Mouse (Mus musculus) CH12.LX (cell line): ENCODE measurements around the gene Gm45785.

Source experiments
- CHD2 ChIP-seq: IDR thresholded peaks from 2 replicates; pipeline ENCODE4 v1.6.1; 2011; ENCODE audit warnings: low read length, improper control_type of control experiment
- CTCF ChIP-seq, 2 experiments: IDR thresholded peaks in 1 of 2; conservative IDR thresholded peaks in 1 of 2; 2 replicates each; pipeline ENCODE4 v1.5.1; 2011 to 2012; ENCODE audit warnings: low read depth in 2 of 2, low read length in 2 of 2, improper control_type of control experiment in 1 of 2, inconsistent platforms in 1 of 2, mild to moderate bottlenecking in 1 of 2, moderate library complexity in 1 of 2
- HCFC1 ChIP-seq: IDR thresholded peaks from 2 replicates; pipeline ENCODE4 v1.6.1; 2012; ENCODE audit warnings: low read depth, mild to moderate bottlenecking, inconsistent platforms, low read length, improper control_type of control experiment
- KAT2A ChIP-seq: IDR thresholded peaks from 2 replicates; pipeline ENCODE4 v1.6.1; 2012; ENCODE audit warnings: low read length, improper control_type of control experiment, inconsistent platforms; ENCODE audit not compliant: insufficient replicate concordance
- MAX ChIP-seq: IDR thresholded peaks from 2 replicates; pipeline ENCODE4 v1.6.1; 2011; ENCODE audit warnings: low read length, improper control_type of control experiment
- MYC ChIP-seq: IDR thresholded peaks from 2 replicates; pipeline ENCODE4 v1.6.1; 2011; ENCODE audit warnings: low read depth, mild to moderate bottlenecking, improper control_type of control experiment, low read length
- NELFE ChIP-seq: IDR thresholded peaks from 2 replicates; pipeline ENCODE4 v1.6.1; 2011; ENCODE audit warnings: low read depth, low read length, improper control_type of control experiment
- POLR2A ChIP-seq: IDR thresholded peaks from 2 replicates; pipeline ENCODE4 v1.6.1; 2011; ENCODE audit warnings: low read depth, mild to moderate bottlenecking, improper control_type of control experiment, low read length
- RCOR1 ChIP-seq: conservative IDR thresholded peaks from 2 replicates; pipeline ENCODE4 v1.6.1; 2012; ENCODE audit warnings: low read depth, mild to moderate bottlenecking, inconsistent platforms, low read length, improper control_type of control experiment
- USF1 ChIP-seq: IDR thresholded peaks from 2 replicates; pipeline ENCODE4 v1.6.1; 2014; ENCODE audit warnings: low read depth, mild to moderate bottlenecking, inconsistent platforms, low read length, improper control_type of control experiment
- ZNF384 ChIP-seq: IDR thresholded peaks from 2 replicates; pipeline ENCODE4 v1.6.1; 2012; ENCODE audit warnings: low read depth, low read length, improper control_type of control experiment, inconsistent platforms

GRCm38 (mm10) chr7:140899121-140899520 is 43.0 kb upstream of the Gm45785 start:
- no peak for TF ChIP-seq CHD2
- TF ChIP-seq KAT2A = no peak
- TF ChIP-seq RCOR1 = no peak
- TF ChIP-seq POLR2A = no peak
- TF ChIP-seq HCFC1 = no peak
- no peak for TF ChIP-seq MAX
- TF ChIP-seq CTCF (conservative IDR thresholded peaks at IDR 0.05 in 1 of 2, IDR thresholded peaks at IDR 0.05 in 1 of 2; ENCODE audit: low read depth in 2 of 2, low read length in 2 of 2) = no peak
- no peak for TF ChIP-seq MYC
- no peak for TF ChIP-seq ZNF384
- TF ChIP-seq NELFE = no peak
- TF ChIP-seq USF1 = no peak
